Mouse (Mus musculus): Measurements from ENCODE around the gene Pcsk6.
"Not testable (repeated sequence)": the region's sequence is repeated elsewhere in the genome, so short reads cannot be mapped to it uniquely, and the experiment has no call there.

Pcsk6 gene

DNA sequence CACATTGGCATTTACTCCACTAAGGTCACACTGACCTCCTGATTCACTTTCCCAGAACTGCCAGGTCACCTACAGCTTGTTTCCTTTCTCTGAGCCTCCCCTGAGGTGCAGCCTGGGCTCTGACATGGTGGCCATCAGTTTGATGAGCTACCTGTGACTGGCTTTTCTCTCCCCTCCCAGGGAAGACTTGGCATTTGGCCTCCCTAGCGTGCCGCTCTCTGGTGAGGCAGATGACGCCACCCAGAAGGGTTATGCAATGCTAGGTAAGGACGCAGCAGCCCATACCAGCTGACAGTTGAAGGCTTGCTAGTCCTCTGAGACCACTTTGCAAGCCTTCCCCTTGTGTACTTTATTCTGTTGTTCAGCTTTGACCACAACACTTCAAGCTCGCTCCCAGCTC lies 141.9 kb downstream of the Pcsk6 start:
- no peak for DNase-seq

DNA sequence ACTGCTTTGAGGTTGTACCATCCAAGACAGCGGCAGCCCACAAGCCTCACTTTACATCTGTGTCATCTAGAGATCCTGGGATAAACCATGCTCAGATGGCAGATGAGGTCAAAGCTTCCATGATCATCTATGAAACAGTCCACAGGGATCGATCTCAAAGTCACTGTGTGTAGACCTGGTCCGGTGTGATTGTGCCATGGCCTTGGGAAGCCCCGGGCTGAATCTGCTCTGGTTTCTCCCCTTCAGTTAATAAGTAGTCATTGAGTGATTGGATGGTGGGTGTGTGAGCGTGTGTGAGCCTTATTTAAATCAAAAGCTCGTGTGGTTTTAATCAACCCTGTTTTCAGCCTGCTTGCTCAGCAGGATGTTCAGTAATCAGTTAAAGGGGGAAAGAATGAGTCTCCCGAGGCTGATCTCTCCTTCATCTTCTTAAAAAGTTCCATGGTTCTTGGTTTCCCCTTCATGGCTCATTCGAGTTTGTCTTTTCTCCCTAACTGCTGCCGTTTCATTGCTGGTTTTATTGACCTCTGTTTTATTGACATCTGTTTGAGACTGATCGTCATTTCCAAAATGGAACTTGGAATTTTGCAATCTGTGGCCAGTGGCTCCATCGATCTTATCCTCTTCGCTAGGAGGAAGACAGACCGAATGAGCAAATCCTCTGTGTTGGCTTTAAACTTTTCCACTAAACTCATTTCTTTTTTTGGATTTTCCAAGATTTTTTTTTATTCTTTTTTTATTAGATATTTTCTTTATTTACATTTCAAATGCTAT lies 142.5 kb downstream of the Pcsk6 start:
- no peak for DNase-seq

DNA sequence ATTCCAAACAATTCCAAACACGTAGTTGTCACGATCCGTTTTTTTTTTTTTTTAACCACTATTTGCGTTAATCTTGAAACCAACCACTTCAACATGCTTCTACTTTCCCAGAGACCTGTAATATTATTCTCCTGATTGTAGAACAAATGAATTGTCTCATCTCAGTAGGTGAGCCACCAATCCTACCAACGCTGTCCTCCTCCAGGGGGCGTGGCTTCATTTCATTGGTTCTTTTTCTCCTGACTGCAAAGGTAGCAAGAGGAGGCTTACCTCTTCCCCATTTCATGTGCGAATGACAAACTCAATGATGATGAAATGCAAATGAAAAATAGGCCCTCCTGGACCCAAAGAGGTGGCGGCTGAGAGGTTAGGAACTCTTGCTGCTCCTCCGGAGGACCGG lies 143.5 kb downstream of the Pcsk6 start:
- DNase-seq = no peak

DNA sequence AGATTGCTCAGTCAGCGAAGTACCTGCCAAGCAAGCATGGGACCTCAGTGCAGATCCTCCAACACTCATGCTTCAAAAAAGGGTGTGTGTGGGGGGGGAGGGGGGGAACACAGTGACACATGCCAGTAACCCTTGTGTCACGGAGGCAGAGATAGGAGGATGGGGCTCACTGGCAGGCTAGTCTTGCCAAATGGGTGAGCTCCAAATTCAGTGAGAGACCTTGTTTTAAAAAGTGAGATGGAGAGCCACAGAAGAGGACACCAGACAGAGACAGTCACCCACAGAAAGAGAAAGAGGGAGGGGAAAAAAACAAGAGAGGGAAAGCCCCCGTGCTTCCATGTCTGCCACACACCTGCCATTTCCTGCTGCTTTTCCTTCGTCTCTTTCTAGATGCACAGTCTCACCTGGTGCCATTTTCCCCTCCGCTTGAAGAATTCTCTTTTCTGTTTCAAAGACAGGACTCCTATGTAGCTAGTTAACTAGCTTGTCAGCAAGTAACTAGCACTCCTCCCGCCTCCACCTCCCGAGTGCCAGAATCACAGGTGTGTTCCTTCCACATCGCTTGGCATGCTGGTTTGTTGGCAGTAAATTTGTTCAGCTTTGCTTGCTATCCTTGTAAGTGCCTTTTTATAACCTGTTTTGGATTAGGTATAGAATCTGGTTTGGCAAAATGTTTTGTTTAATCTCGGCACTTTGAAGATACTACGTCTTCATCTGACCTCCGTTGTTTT lies 146.8 kb downstream of the Pcsk6 start:
- no peak for DNase-seq

GRCm38 (mm10) chr7:66008892-66009273 lies 147.3 kb downstream of the Pcsk6 start:
- DNase-seq = no peak

GRCm38 (mm10) chr7:66010518-66010917 lies 149.0 kb downstream of the Pcsk6 start:
- DNase-seq = no peak

GRCm38 (mm10) chr7:66027747-66028146 lies 166.2 kb downstream of the Pcsk6 start:
- no peak for DNase-seq

DNA sequence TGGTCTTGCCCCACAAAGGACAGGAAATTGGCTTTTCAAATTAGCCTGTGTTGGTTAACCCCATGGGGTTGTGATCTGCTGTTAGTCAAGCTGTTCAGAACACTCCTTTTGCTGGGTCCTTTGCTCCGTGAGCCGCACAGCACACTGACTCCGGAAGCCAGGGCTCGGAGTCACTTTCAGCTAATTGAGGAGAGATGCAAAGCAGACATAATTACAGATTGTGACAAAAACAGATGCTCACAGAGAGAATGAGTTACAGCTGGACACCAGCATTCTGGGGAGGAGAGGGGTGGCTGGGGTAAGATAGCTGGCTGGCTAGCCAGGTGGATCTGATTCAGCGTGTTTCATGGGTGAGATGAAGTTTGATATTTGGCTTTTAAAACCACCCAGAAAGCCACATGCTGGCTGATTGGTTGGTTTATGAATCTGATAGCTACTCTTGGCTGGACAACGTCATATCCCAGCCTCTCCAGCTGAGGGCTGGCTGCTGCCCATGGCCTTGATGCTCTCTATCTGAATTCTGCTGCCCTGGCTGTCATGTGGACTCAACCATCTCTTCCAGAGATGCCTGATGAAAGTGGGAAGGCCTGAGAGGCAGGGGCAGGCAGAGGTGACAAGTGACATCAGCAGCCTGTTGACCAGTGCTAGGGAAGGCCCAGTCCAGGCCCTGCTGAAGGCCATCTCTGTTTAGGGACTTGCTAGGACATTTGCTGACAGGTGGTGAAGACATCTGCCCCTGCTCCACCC lies 167.4 kb downstream of the Pcsk6 start:
- DNase-seq = no peak

GRCm38 (mm10) chr7:66036809-66037208 lies 175.3 kb downstream of the Pcsk6 start:
- DNase-seq = no peak

GRCm38 (mm10) chr7:66038261-66038660 lies 176.7 kb downstream of the Pcsk6 start:
- no peak for DNase-seq

GRCm38 (mm10) chr7:66038730-66039129 lies 177.2 kb downstream of the Pcsk6 start:
- DNase-seq = no peak

DNA sequence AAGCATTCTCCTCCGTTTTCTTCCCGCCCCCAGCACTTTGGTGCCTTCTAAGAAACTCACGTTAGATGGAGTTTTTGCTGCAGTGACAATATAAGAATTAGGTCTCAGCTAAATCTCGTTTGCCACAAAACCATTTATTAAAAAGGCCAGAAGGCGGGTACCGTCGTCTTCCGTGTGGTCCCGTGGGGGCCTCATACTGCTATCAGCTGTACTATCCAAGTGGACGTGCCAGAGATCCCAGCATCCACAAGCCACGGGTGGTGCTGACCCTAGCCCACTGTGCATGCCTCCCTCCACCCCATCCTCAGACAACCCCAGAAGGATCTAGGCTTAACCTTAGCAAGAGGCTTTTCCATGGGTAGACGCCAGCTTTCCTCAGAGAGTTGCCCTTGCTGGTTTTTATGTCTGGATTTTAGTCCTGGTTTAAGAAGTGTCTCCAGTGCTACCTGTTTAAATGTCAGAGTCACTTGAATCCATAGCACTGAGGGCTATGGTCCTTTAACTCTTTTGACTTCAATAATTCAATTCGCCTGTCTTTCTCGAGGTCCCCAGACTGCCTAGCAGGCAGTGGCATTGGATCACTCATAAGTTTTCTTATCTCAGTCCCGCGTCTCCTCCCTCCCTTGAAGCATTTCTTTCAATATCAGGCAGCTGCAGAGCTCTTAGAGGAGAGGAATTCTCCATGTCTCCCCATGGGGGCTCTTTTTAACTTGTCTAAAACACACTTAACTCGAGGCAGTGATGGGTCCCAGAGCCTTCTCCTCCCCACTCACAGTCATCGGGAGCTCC lies 178.7 kb downstream of the Pcsk6 start:
- DNase-seq = no peak

- no peak for DNase-seq
Observed at GRCm38 (mm10) chr7:66043552-66044459, 182.3 kb downstream of the Pcsk6 start, which contains the start of gene Gm45213. TSS of gene Gm45213 (plus strand) at chr7:66043602.

GRCm38 (mm10) chr7:66044617-66045016 lies 183.1 kb downstream of the Pcsk6 start:
- DNase-seq = no peak

- no peak for DNase-seq
Observed at GRCm38 (mm10) chr7:66046921-66047918, 185.7 kb downstream of the Pcsk6 start.

DNA sequence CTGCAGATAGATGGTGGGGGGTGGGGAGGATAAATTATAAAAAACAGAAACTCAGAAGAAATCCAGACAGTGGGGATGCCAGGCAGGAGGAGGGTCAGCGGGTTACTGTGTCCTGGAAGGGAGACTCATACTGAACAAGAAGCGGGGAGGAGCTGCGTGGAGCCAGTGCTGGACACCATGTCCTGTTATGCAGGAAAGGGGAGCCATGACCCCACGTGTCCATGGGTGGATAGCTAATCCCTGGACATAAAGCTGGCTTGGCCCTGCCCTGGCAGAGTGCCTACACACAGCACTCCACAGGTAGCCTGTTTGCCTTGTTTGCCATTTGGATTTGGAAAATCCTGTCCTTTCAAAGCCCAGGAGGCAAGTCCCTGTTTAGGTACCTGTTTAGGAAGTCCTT lies 186.4 kb downstream of the Pcsk6 start:
- DNase-seq = no peak

GRCm38 (mm10) chr7:66048446-66049230 lies 187.1 kb downstream of the Pcsk6 start:
- DNase-seq = no peak

DNA sequence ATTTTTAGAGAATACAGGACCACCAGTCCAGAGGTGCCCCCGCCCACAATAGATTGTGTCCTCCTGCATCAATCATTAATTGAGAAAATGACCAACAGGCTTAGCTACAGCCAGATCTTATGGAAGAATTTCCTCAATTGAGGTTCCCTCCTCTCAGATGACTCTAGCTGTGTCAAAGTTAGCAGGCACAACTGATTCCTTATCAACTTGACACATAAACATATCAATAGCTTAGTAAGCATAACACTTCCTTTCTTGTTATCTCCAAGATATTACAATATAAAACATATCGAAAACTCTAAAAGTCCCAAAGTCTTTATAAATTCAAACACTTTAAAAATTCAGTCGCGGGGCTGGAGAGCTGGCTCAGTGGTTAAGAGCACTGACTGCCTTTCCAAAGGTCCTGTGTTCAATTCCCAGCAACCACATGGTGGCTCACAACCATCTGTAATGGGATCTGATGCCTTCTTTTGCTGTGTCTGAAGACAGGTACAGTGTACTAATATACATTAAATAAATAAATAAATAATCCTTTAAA lies 192.5 kb downstream of the Pcsk6 start:
- no peak for DNase-seq

DNA sequence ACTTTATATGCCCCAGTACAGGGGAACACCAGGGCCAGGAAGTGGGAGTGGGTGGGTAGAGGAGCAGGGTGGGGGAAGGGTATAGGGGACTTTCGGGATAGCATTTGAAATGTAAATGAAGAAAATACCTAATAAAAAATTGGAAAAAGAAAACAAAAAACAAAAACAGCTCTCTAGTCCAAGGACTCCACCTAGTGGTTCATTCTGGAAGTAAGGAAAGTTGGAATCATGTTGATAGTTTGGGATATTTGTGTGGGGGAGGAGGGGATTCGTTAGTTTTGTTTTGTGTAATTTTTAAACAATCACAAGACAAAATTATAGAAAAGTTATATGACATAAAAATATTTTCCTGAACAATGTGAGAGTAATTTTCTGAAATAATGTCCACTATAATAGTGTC lies 193.8 kb downstream of the Pcsk6 start:
- not testable (repeated sequence) for DNase-seq

All from spleen, adult 18-20 months (tissue).